In genomic region chr4:134587636-134588197, GRCm38 (mm10) we compare ENCODE assay signal across 15 mouse cellular contexts. TPM values are rescaled to one million over a fixed set of nuclear protein-coding genes. Genes with fewer than 3 reads are reported as not detected.
DNase-seq lines count a peak whose midpoint lies in the region; ATAC-seq and TF ChIP-seq lines count a peak whose summit lies in the region.
"Had no signal": no experiment of that assay in that cellular context is flagged by ENCODE, and none has a peak within 500 bp of the region (broad histone marks: within the 10 kb centered on the region; RNA-seq: fewer than 3 reads in every experiment).

No protein-coding gene starts in this region.

- no peak for ATAC-seq in forebrain, embryonic 13.5 days
- ATAC-seq in forebrain, embryonic 14.5 days = no peak
- ATAC-seq in midbrain, postnatal 0 days (ENCODE audit: low FRiP score) = 0 out of 2 replicates have a peak, but pooled peaks have one; percentile 16
- no peak for ATAC-seq in midbrain, embryonic 14.5 days (ENCODE audit: low FRiP score, low TSS enrichment)
- ATAC-seq in liver, postnatal 0 days = peak; percentile 36; the same call in 1 of the 2 replicates
- ATAC-seq: activated CD4-positive, CD25-positive, alpha-beta regulatory T cell, adult 4 months; midbrain, embryonic 13.5 days had no signal

- H3K36me3 ChIP-seq in forebrain, embryonic 13.5 days (ENCODE audit: poor library complexity, severe bottlenecking) = no peaks in the 10 kb centered on the region
- H3K36me3 ChIP-seq in forebrain, embryonic 14.5 days (ENCODE audit: control insufficient read depth, insufficient read depth, low read length) = no peaks in the 10 kb centered on the region
- no peaks in the 10 kb centered on the region for H3K36me3 ChIP-seq in midbrain, postnatal 0 days (ENCODE audit: insufficient read depth, low read length)
- no peaks in the 10 kb centered on the region for H3K36me3 ChIP-seq in midbrain, embryonic 14.5 days (ENCODE audit: control insufficient read depth, insufficient read depth, low read length)
- H3K36me3 ChIP-seq in liver, postnatal 0 days (replicated peaks; ENCODE audit: insufficient read depth, low read length) = no peaks in the 10 kb centered on the region
- H3K36me3 ChIP-seq: midbrain, embryonic 13.5 days; neural tube, embryonic 15.5 days had no signal

- WGBS in forebrain, embryonic 13.5 days = 68% methylated on average over 11 of the region's 11 CpGs
- 76% methylated on average over 11 of the region's 11 CpGs for WGBS in forebrain, embryonic 14.5 days
- WGBS in midbrain, postnatal 0 days = 68% methylated on average over 11 of the region's 11 CpGs
- WGBS in midbrain, embryonic 14.5 days = 69% methylated on average over 11 of the region's 11 CpGs
- WGBS in liver, postnatal 0 days (ENCODE audit: insufficient replicate concordance) = 60% methylated on average over 11 of the region's 11 CpGs

- no peaks in the 10 kb centered on the region for H3K9me3 ChIP-seq in forebrain, embryonic 13.5 days (replicated peaks)
- H3K9me3 ChIP-seq in forebrain, embryonic 14.5 days (replicated peaks; ENCODE audit: control insufficient read depth, low read length) = no peaks in the 10 kb centered on the region
- H3K9me3 ChIP-seq in midbrain, postnatal 0 days (ENCODE audit: low read length) = no peaks in the 10 kb centered on the region
- H3K9me3 ChIP-seq in midbrain, embryonic 14.5 days (ENCODE audit: control insufficient read depth, low read length) = no peaks in the 10 kb centered on the region
- no peaks in the 10 kb centered on the region for H3K9me3 ChIP-seq in liver, postnatal 0 days (ENCODE audit: low read length)
- H3K9me3 ChIP-seq: midbrain, embryonic 13.5 days; neural tube, embryonic 15.5 days had no signal

- H3K4me3 ChIP-seq in forebrain, embryonic 13.5 days = no peak overlapping the region
- no peak overlapping the region for H3K4me3 ChIP-seq in forebrain, embryonic 14.5 days (ENCODE audit: low read depth, low read length)
- H3K4me3 ChIP-seq in midbrain, postnatal 0 days (ENCODE audit: low read depth, low read length) = no peak overlapping the region
- no peak overlapping the region for H3K4me3 ChIP-seq in midbrain, embryonic 14.5 days (replicated peaks; ENCODE audit: low read depth, low read length)
- H3K4me3 ChIP-seq in liver, postnatal 0 days (ENCODE audit: low read depth, low read length) = no peak overlapping the region
- H3K4me3 ChIP-seq: midbrain, embryonic 13.5 days; neural tube, embryonic 15.5 days had no signal

- no peak overlapping the region for H3K27ac ChIP-seq in forebrain, embryonic 13.5 days
- H3K27ac ChIP-seq in forebrain, embryonic 14.5 days (ENCODE audit: low read depth, low read length) = no peak overlapping the region
- no peak overlapping the region for H3K27ac ChIP-seq in midbrain, postnatal 0 days (ENCODE audit: low read depth, low read length)
- H3K27ac ChIP-seq in midbrain, embryonic 14.5 days (replicated peaks; ENCODE audit: low read depth, low read length) = no peak overlapping the region
- no peak overlapping the region for H3K27ac ChIP-seq in liver, postnatal 0 days (ENCODE audit: low read depth)
- H3K27ac ChIP-seq: midbrain, embryonic 13.5 days; neural tube, embryonic 15.5 days had no signal

- H3K4me2 ChIP-seq in forebrain, embryonic 13.5 days = no peak overlapping the region
- H3K4me2 ChIP-seq in forebrain, embryonic 14.5 days (ENCODE audit: low read length) = no peak overlapping the region
- H3K4me2 ChIP-seq in midbrain, postnatal 0 days (ENCODE audit: low read depth, low read length, poor library complexity, severe bottlenecking) = no peak overlapping the region
- H3K4me2 ChIP-seq in midbrain, embryonic 14.5 days (ENCODE audit: low read length) = no peak overlapping the region
- H3K4me2 ChIP-seq in liver, postnatal 0 days (ENCODE audit: low read depth, low read length) = no peak overlapping the region
- H3K4me2 ChIP-seq: midbrain, embryonic 13.5 days; neural tube, embryonic 15.5 days had no signal

- H3K4me1 ChIP-seq in forebrain, embryonic 13.5 days = peaks cover 20% of the 10 kb centered on the region
- H3K4me1 ChIP-seq in forebrain, embryonic 14.5 days (ENCODE audit: control insufficient read depth, insufficient read depth, low read length) = peaks cover 15% of the 10 kb centered on the region
- peaks cover 8% of the 10 kb centered on the region; the same call in 1 of the 2 replicates for H3K4me1 ChIP-seq in midbrain, postnatal 0 days (ENCODE audit: insufficient read depth, low read length)
- peaks cover 16% of the 10 kb centered on the region for H3K4me1 ChIP-seq in midbrain, embryonic 14.5 days (ENCODE audit: control insufficient read depth, insufficient read depth, low read length)
- H3K4me1 ChIP-seq in liver, postnatal 0 days (ENCODE audit: insufficient read depth) = peaks cover 15% of the 10 kb centered on the region

- 0 out of 2 replicates have a peak overlapping the region, but pooled peaks have one; percentile 16 for H3K9ac ChIP-seq in forebrain, embryonic 13.5 days
- no peak overlapping the region for H3K9ac ChIP-seq in forebrain, embryonic 14.5 days (ENCODE audit: low read length)
- no peak overlapping the region for H3K9ac ChIP-seq in midbrain, postnatal 0 days (replicated peaks; ENCODE audit: low read length, poor library complexity, severe bottlenecking)
- H3K9ac ChIP-seq in midbrain, embryonic 14.5 days (replicated peaks; ENCODE audit: low read length) = no peak overlapping the region
- no peak overlapping the region for H3K9ac ChIP-seq in liver, postnatal 0 days (replicated peaks)
- H3K9ac ChIP-seq: midbrain, embryonic 13.5 days; neural tube, embryonic 15.5 days had no signal

- no peak for DNase-seq in forebrain, embryonic 14.5 days (ENCODE audit: low spot score)
- DNase-seq in midbrain, postnatal 0 days (ENCODE audit: low spot score) = peak; percentile 46
- DNase-seq in midbrain, embryonic 14.5 days = no peak
- peak; percentile 74 for DNase-seq in adrenal gland, adult 8-10 months
- no peak for DNase-seq in liver, postnatal 0 days
- no peak for DNase-seq in thymus, postnatal 10 days (ENCODE audit: low spot score in 2 of 2)
- no peak for DNase-seq in right cerebral cortex, postnatal 4 days
- DNase-seq: heart, postnatal 4 days; kidney, adult 11 months; kidney, postnatal 4 days; lung, postnatal 14 days had no signal

- no peak for TF ChIP-seq CTCF in midbrain, postnatal 0 days (IDR thresholded peaks at IDR 0.05)
- TF ChIP-seq CTCF in liver, postnatal 0 days (IDR thresholded peaks at IDR 0.05; ENCODE audit: low read depth) = no peak

- no peak for TF ChIP-seq EP300 in liver, postnatal 0 days (IDR thresholded peaks at IDR 0.05; ENCODE audit: low read depth)

- no peaks in the 10 kb centered on the region for H3K27me3 ChIP-seq in forebrain, embryonic 13.5 days
- H3K27me3 ChIP-seq in forebrain, embryonic 14.5 days (replicated peaks; ENCODE audit: control insufficient read depth, insufficient read depth, low read length) = no peaks in the 10 kb centered on the region
- no peaks in the 10 kb centered on the region for H3K27me3 ChIP-seq in midbrain, postnatal 0 days (ENCODE audit: insufficient read depth, low read length)
- H3K27me3 ChIP-seq in midbrain, embryonic 14.5 days (ENCODE audit: control insufficient read depth, insufficient read depth, low read length) = no peaks in the 10 kb centered on the region
- no peaks in the 10 kb centered on the region for H3K27me3 ChIP-seq in liver, postnatal 0 days (ENCODE audit: insufficient read depth, low read length)
- H3K27me3 ChIP-seq: midbrain, embryonic 13.5 days; neural tube, embryonic 15.5 days had no signal

RNA-seq across cellular contexts. Expression of gene Selenon, which starts 35.8 kb away (rescaled TPM):
- 9.3 and 11.1 TPM in 2 replicates for polyA plus RNA-seq in forebrain, embryonic 13.5 days (2015; fragmentation: Nextera tagmentation; extraction: Ambion mirVana)
- polyA plus RNA-seq in forebrain, embryonic 14.5 days (2014; fragmentation: Nextera tagmentation; extraction: Ambion mirVana) = 10.2 and 12.4 TPM in 2 replicates
- total RNA-seq in midbrain, postnatal 0 days (2014; rRNA removed) = 22.8 and 26.1 TPM in 2 replicates
- 9.1 and 9.4 TPM in 2 replicates for polyA plus RNA-seq in midbrain, postnatal 0 days (2015; fragmentation: Nextera tagmentation; extraction: Ambion mirVana)
- polyA plus RNA-seq in midbrain, embryonic 14.5 days (2014; fragmentation: Nextera tagmentation; extraction: Ambion mirVana) = 14.2 and 15.9 TPM in 2 replicates
- total RNA-seq in adrenal gland, adult 8-10 months (2022) = 10 to 100 TPM; 28.9 to 58.1 (median 44.4) TPM
- 2.8 TPM in 2 replicates for polyA plus RNA-seq in liver, postnatal 0 days (2015; fragmentation: Nextera tagmentation; extraction: Ambion mirVana)

RNA-seq across cellular contexts. Expression of gene Mtfr1l, which starts 52.5 kb away (rescaled TPM):
- polyA plus RNA-seq in forebrain, embryonic 13.5 days (2015; fragmentation: Nextera tagmentation; extraction: Ambion mirVana) = 132 and 139 TPM in 2 replicates
- 177 and 185 TPM in 2 replicates for polyA plus RNA-seq in forebrain, embryonic 14.5 days (2014; fragmentation: Nextera tagmentation; extraction: Ambion mirVana)
- 135 and 167 TPM in 2 replicates for total RNA-seq in midbrain, postnatal 0 days (2014; rRNA removed)
- 191 and 196 TPM in 2 replicates for polyA plus RNA-seq in midbrain, postnatal 0 days (2015; fragmentation: Nextera tagmentation; extraction: Ambion mirVana)
- polyA plus RNA-seq in midbrain, embryonic 14.5 days (2014; fragmentation: Nextera tagmentation; extraction: Ambion mirVana) = 181 and 185 TPM in 2 replicates
- total RNA-seq in adrenal gland, adult 8-10 months (2022) = 100 to 1,000 TPM; 125 to 174 (median 152) TPM
- polyA plus RNA-seq in liver, postnatal 0 days (2015; fragmentation: Nextera tagmentation; extraction: Ambion mirVana) = 56.9 and 60.3 TPM in 2 replicates

Comparison
In these comparisons a context has a peak if more than half of its experiments do, and no peak if none do; other contexts are left out.
1. ATAC-seq: peak in midbrain, postnatal 0 days (single experiment) and liver, postnatal 0 days (single experiment); none in forebrain, embryonic 13.5 days (single experiment), forebrain, embryonic 14.5 days (single experiment) and midbrain, embryonic 14.5 days (single experiment).
2. DNase-seq: peak in midbrain, postnatal 0 days (single experiment) and adrenal gland, adult 8-10 months (single experiment); none in forebrain, embryonic 14.5 days (single experiment), midbrain, embryonic 14.5 days (single experiment), liver, postnatal 0 days (single experiment), thymus, postnatal 10 days (0 of 2) and right cerebral cortex, postnatal 4 days (single experiment).